Mouse (Mus musculus): Measurements from ENCODE around the gene Palb2.
A peak's percentile ranks its signal among the peaks of the same experiment; 100 is the strongest.

The Palb2 gene

GRCm38 (mm10) chr7:122132497-122133337 is at the start of gene Palb2, which contains the start of gene Dctn5:
Gene Palb2 (minus strand): TSS chr7:122132985.
Gene Dctn5 (plus strand): TSS chr7:122133041.
- DNase-seq (ENCODE audit: low spot score): peak; percentile 97

GRCm38 (mm10) chr7:122180720-122181119 is 47.9 kb upstream of the Palb2 start:
- DNase-seq (ENCODE audit: low spot score): no peak

- DNase-seq (ENCODE audit: low spot score): no peak
These were observed 38.8 kb upstream of the Palb2 start for GRCm38 (mm10) chr7:122171613-122172012.

GRCm38 (mm10) chr7:122170705-122171104 is 37.9 kb upstream of the Palb2 start:
- no peak for DNase-seq (ENCODE audit: low spot score)

- DNase-seq (ENCODE audit: low spot score): no peak
These were observed 34.4 kb upstream of the Palb2 start for GRCm38 (mm10) chr7:122167203-122167602.

GRCm38 (mm10) chr7:122163766-122164165 is 31.0 kb upstream of the Palb2 start:
- DNase-seq (ENCODE audit: low spot score): no peak

GRCm38 (mm10) chr7:122160037-122160436 is 27.3 kb upstream of the Palb2 start:
- DNase-seq (ENCODE audit: low spot score): no peak

- peak; percentile 88 for DNase-seq (ENCODE audit: low spot score)
These were observed 26.4 kb upstream of the Palb2 start, which contains the start of gene Plk1 for GRCm38 (mm10) chr7:122158915-122159902. Gene Plk1 (plus strand): TSS chr7:122159439.

GRCm38 (mm10) chr7:122158488-122158887 is 25.7 kb upstream of the Palb2 start:
- no peak for DNase-seq (ENCODE audit: low spot score)

GRCm38 (mm10) chr7:122152473-122152872 is 19.7 kb upstream of the Palb2 start:
- no peak for DNase-seq (ENCODE audit: low spot score)

- DNase-seq (ENCODE audit: low spot score): no peak
These were observed 8.2 kb upstream of the Palb2 start for GRCm38 (mm10) chr7:122140991-122141390.

GRCm38 (mm10) chr7:122138190-122138589 is 5.4 kb upstream of the Palb2 start:
- DNase-seq (ENCODE audit: low spot score): no peak

- DNase-seq (ENCODE audit: low spot score): no peak
These were observed 4.3 kb upstream of the Palb2 start for GRCm38 (mm10) chr7:122137071-122137470.

- DNase-seq (ENCODE audit: low spot score): peak; percentile 50
These were observed 2.3 kb upstream of the Palb2 start for GRCm38 (mm10) chr7:122135070-122135469.

- no peak for DNase-seq (ENCODE audit: low spot score)
These were observed 497 bp upstream of the Palb2 start for GRCm38 (mm10) chr7:122133338-122133625.

- DNase-seq (ENCODE audit: low spot score): no peak
These were observed 951 bp downstream of the Palb2 start for GRCm38 (mm10) chr7:122131834-122132233.

GRCm38 (mm10) chr7:122126946-122127345 is 5.8 kb downstream of the Palb2 start:
- DNase-seq (ENCODE audit: low spot score): no peak

- DNase-seq (ENCODE audit: low spot score): no peak
These were observed 7.1 kb downstream of the Palb2 start for GRCm38 (mm10) chr7:122125636-122126035.

- DNase-seq (ENCODE audit: low spot score): no peak
These were observed 9.3 kb downstream of the Palb2 start for GRCm38 (mm10) chr7:122123518-122123917.

- DNase-seq (ENCODE audit: low spot score): no peak
These were observed 24.6 kb downstream of the Palb2 start for GRCm38 (mm10) chr7:122108206-122108605.

GRCm38 (mm10) chr7:122101747-122102244 is 31.0 kb downstream of the Palb2 start, which contains the start of gene Ndufab1:
Gene Ndufab1 (minus strand): TSS chr7:122101886.
- peak; percentile 89 for DNase-seq (ENCODE audit: low spot score)

- DNase-seq (ENCODE audit: low spot score): peak; percentile 79
These were observed 31.6 kb downstream of the Palb2 start for GRCm38 (mm10) chr7:122101014-122101746.
